Mouse (Mus musculus) ES-Bruce4 (cell line): ENCODE measurements around the gene Bcr. TPM values are rescaled to one million over a fixed set of nuclear protein-coding genes. Genes with fewer than 3 reads are reported as not detected.

ENCODE experiments used
- H3K27ac ChIP-seq: 2 replicates; pipeline ENCODE4 v1.5.1; 2012; ENCODE audit warnings: low read length, inconsistent platforms; ENCODE audit not compliant: insufficient read depth
- H3K27me3 ChIP-seq: 2 replicates; pipeline ENCODE4 v1.6.1; 2012; ENCODE audit warnings: mild to moderate bottlenecking, low read length, inconsistent platforms; ENCODE audit not compliant: control insufficient read depth, poor library complexity, insufficient read depth, severe bottlenecking
- H3K36me3 ChIP-seq: 2 replicates; pipeline ENCODE4 v1.6.1; 2012; ENCODE audit warnings: inconsistent platforms, mild to moderate bottlenecking, low read length, moderate library complexity; ENCODE audit not compliant: control insufficient read depth, poor library complexity, insufficient read depth, severe bottlenecking
- H3K4me1 ChIP-seq: one replicate; pipeline ENCODE4 v1.8.1; 2011; ENCODE audit warnings: low read length; ENCODE audit not compliant: control insufficient read depth, insufficient read depth
- H3K4me3 ChIP-seq: 2 replicates; pipeline ENCODE4 v1.5.1; 2011; ENCODE audit warnings: low read depth, mild to moderate bottlenecking, low read length
- H3K9ac ChIP-seq: 2 replicates; pipeline ENCODE4 v1.6.1; 2012; ENCODE audit warnings: low read depth, mild to moderate bottlenecking, inconsistent platforms; ENCODE audit not compliant: poor library complexity, severe bottlenecking
- H3K9me3 ChIP-seq: replicated peaks from 2 replicates; pipeline ENCODE4 v1.6.1; 2012; ENCODE audit warnings: mild to moderate bottlenecking, low read length, inconsistent platforms; ENCODE audit not compliant: control insufficient read depth, poor library complexity, insufficient read depth, severe bottlenecking
- CTCF ChIP-seq: IDR thresholded peaks from one replicate; pipeline ENCODE4 v1.8.1; 2011; ENCODE audit warnings: low read depth, low read length
- EP300 ChIP-seq: IDR thresholded peaks from 2 replicates; pipeline ENCODE4 v1.6.1; 2011; ENCODE audit warnings: low read depth, low read length; ENCODE audit not compliant: insufficient read depth
- POLR2A ChIP-seq: IDR thresholded peaks from one replicate; pipeline ENCODE4 v1.8.1; 2011; ENCODE audit warnings: low read length; ENCODE audit not compliant: insufficient read depth
- polyA plus RNA-seq: library from polyadenylated mRNA; stranded (reverse); fragments of >200 nt; gene quantifications from 2 replicates; pipeline ENCODE4 v1.2.4, GENCODE M21; 2011; ENCODE audit warnings: low read depth; ENCODE audit not compliant: missing spikeins, insufficient read depth, insufficient read length

Bcr gene
- polyA plus RNA-seq, 1 experiment: 22.9 TPM

- Histone ChIP-seq H3K4me3 (no peak overlapping the region), H3K9me3 (no peaks in the 10 kb centered on the region), H3K9ac (no peak overlapping the region), H3K36me3 (no peaks in the 10 kb centered on the region), H3K27me3 (peaks cover 2% of the 10 kb centered on the region; the same call in 1 of the 2 replicates), H3K27ac (no peak overlapping the region), H3K4me1 (no peaks in the 10 kb centered on the region)
- TF ChIP-seq POLR2A (no peak), EP300 (no peak), CTCF (no peak)
Measured at GRCm38 (mm10) chr10:75063301-75063965, 3.0 kb downstream of the Bcr start.

- H3K27ac ChIP-seq: no peak overlapping the region
- peak overlapping the region; percentile 56 for H3K4me3 ChIP-seq
- H3K36me3 ChIP-seq: no peaks in the 10 kb centered on the region
- TF ChIP-seq POLR2A (no peak), CTCF (no peak), EP300 (no peak)
- H3K4me1 ChIP-seq: no peaks in the 10 kb centered on the region
- no peaks in the 10 kb centered on the region for H3K9me3 ChIP-seq
- H3K9ac ChIP-seq: no peak overlapping the region
- H3K27me3 ChIP-seq: peaks cover 2% of the 10 kb centered on the region; the same call in 1 of the 2 replicates
Measured at GRCm38 (mm10) chr10:75065691-75066090, 5.3 kb downstream of the Bcr start.

GRCm38 (mm10) chr10:75067446-75067845 is 7.1 kb downstream of the Bcr start:
- H3K27me3 ChIP-seq: no peaks in the 10 kb centered on the region
- no peak overlapping the region for H3K9ac ChIP-seq
- no peaks in the 10 kb centered on the region for H3K36me3 ChIP-seq
- no peak overlapping the region for H3K27ac ChIP-seq
- no peaks in the 10 kb centered on the region for H3K9me3 ChIP-seq
- TF ChIP-seq CTCF (no peak), POLR2A (no peak), EP300 (no peak)
- H3K4me1 ChIP-seq: no peaks in the 10 kb centered on the region
- H3K4me3 ChIP-seq: no peak overlapping the region

- Histone ChIP-seq H3K27me3 (no peaks in the 10 kb centered on the region), H3K27ac (no peak overlapping the region), H3K4me1 (no peaks in the 10 kb centered on the region), H3K4me3 (no peak overlapping the region), H3K36me3 (no peaks in the 10 kb centered on the region), H3K9ac (no peak overlapping the region), H3K9me3 (no peaks in the 10 kb centered on the region)
- TF ChIP-seq POLR2A (no peak), EP300 (no peak), CTCF (no peak)
Measured at GRCm38 (mm10) chr10:75068086-75068485, 7.7 kb downstream of the Bcr start.

- Histone ChIP-seq H3K27me3 (no peaks in the 10 kb centered on the region), H3K36me3 (no peaks in the 10 kb centered on the region), H3K9me3 (no peaks in the 10 kb centered on the region), H3K27ac (no peak overlapping the region), H3K4me1 (no peaks in the 10 kb centered on the region), H3K4me3 (no peak overlapping the region), H3K9ac (0 out of 2 replicates have a peak overlapping the region, but pooled peaks have one; percentile 42)
- no peak for TF ChIP-seq EP300
- no peak for TF ChIP-seq CTCF
- no peak for TF ChIP-seq POLR2A
Measured at GRCm38 (mm10) chr10:75068624-75069328, 8.4 kb downstream of the Bcr start.

GRCm38 (mm10) chr10:75070281-75070976 is 10.0 kb downstream of the Bcr start:
- H3K27me3 ChIP-seq: no peaks in the 10 kb centered on the region
- no peaks in the 10 kb centered on the region for H3K36me3 ChIP-seq
- no peaks in the 10 kb centered on the region for H3K9me3 ChIP-seq
- TF ChIP-seq EP300 (no peak), CTCF (no peak)
- H3K27ac ChIP-seq: no peak overlapping the region
- H3K9ac ChIP-seq: no peak overlapping the region
- H3K4me3 ChIP-seq: no peak overlapping the region
- H3K4me1 ChIP-seq: no peaks in the 10 kb centered on the region
